Comparison of ENCODE assay signal across 22 mouse cellular contexts in genomic region chr14:37313906-37314305, GRCm38 (mm10).
"Had no signal": no experiment of that assay in that cellular context is flagged by ENCODE, and none has a peak within 500 bp of the region (broad histone marks: within the 10 kb centered on the region; RNA-seq: fewer than 3 reads in every experiment).

No protein-coding gene starts in this region.

- H3K4me2 ChIP-seq: intestine, embryonic 15.5 days; limb, embryonic 12.5 days; limb, embryonic 15.5 days; liver, embryonic 11.5 days; lung, embryonic 14.5 days; midbrain, embryonic 12.5 days; midbrain, embryonic 15.5 days; neural tube, embryonic 12.5 days; neural tube, embryonic 15.5 days; stomach, embryonic 15.5 days had no signal

- H3K9me3 ChIP-seq: intestine, embryonic 15.5 days; limb, embryonic 12.5 days; limb, embryonic 15.5 days; midbrain, embryonic 12.5 days; midbrain, embryonic 15.5 days; neural tube, embryonic 12.5 days; neural tube, embryonic 15.5 days; stomach, embryonic 15.5 days had no signal

- H3K4me1 ChIP-seq: intestine, embryonic 15.5 days; limb, embryonic 12.5 days; limb, embryonic 15.5 days; midbrain, embryonic 12.5 days; midbrain, embryonic 15.5 days; neural tube, embryonic 12.5 days; neural tube, embryonic 15.5 days; stomach, embryonic 15.5 days had no signal

- H3K9ac ChIP-seq: intestine, embryonic 15.5 days; limb, embryonic 12.5 days; limb, embryonic 15.5 days; liver, embryonic 14.5 days; liver, postnatal 0 days; lung, embryonic 14.5 days; midbrain, embryonic 12.5 days; midbrain, embryonic 15.5 days; neural tube, embryonic 12.5 days; neural tube, embryonic 15.5 days; stomach, embryonic 15.5 days had no signal

- ATAC-seq: intestine, embryonic 15.5 days; liver, postnatal 0 days; lung, postnatal 0 days; midbrain, embryonic 15.5 days had no signal

- H3K27ac ChIP-seq: intestine, embryonic 15.5 days; left cerebral cortex, adult 2 months; limb, embryonic 12.5 days; limb, embryonic 15.5 days; liver, embryonic 14.5 days; macrophage; midbrain, embryonic 12.5 days; midbrain, embryonic 15.5 days; neural tube, embryonic 12.5 days; neural tube, embryonic 15.5 days; stomach, embryonic 15.5 days had no signal

- H3K4me3 ChIP-seq: intestine, embryonic 15.5 days; left cerebral cortex, adult 2 months; limb, embryonic 12.5 days; limb, embryonic 15.5 days; midbrain, embryonic 12.5 days; midbrain, embryonic 15.5 days; neural tube, embryonic 12.5 days; neural tube, embryonic 15.5 days; stomach, embryonic 15.5 days had no signal

- DNase-seq: kidney, adult 11 months; kidney, adult 8-10 months; kidney, postnatal 14 days; kidney, postnatal 4 days; liver, postnatal 0 days; lung, embryonic 14.5 days; spleen, adult 18-20 months; thymus, adult 18-20 months; thymus, postnatal 36 days had no signal

- H3K27me3 ChIP-seq: intestine, embryonic 15.5 days; limb, embryonic 12.5 days; limb, embryonic 15.5 days; midbrain, embryonic 12.5 days; midbrain, embryonic 15.5 days; neural tube, embryonic 12.5 days; neural tube, embryonic 15.5 days; stomach, embryonic 15.5 days had no signal

- H3K36me3 ChIP-seq: intestine, embryonic 15.5 days; limb, embryonic 12.5 days; limb, embryonic 15.5 days; midbrain, embryonic 12.5 days; midbrain, embryonic 15.5 days; neural tube, embryonic 12.5 days; neural tube, embryonic 15.5 days; stomach, embryonic 15.5 days had no signal
